Mouse (Mus musculus) liver, embryonic 18 days (tissue): ENCODE results near the gene Tns3. TPM values are rescaled to one million over a fixed set of nuclear protein-coding genes. Genes with fewer than 3 reads are reported as not detected.

Experiments used
- polyA plus RNA-seq: library from polyadenylated mRNA; depleted of rRNA; stranded (reverse); fragments of >200 nt; gene quantifications from 2 replicates; pipeline ENCODE4 v1.2.3, GENCODE M21; 2012; rRNA removed

Gene Tns3
- 5.1 and 5.7 TPM in 2 replicates for polyA plus RNA-seq

DNA sequence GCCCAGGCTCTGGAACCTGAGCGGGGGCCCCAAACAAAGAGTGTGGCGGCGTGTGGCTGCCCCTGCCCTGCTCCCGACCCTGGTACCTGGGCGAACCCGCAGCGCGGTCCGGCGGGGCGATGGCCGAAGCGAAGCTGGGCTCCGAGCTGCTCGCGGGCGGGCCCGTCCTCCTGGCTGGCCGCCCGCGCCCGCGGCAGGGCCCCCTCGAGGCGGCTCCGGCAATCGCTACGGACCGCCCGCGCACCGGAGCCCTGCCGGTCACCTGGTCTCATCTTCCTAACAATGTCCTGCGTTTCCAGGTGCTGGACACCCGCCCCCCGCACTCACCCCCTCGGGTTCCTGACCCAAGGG, at the start of gene Tns3:
Tns3 (minus strand) TSS at position 143 of the 351 bp plus-strand sequence.

